Mouse (Mus musculus) subcutaneous adipose tissue, adult 2 months (tissue): ENCODE measurements around the gene Parp11. TPM values are rescaled to one million over a fixed set of nuclear protein-coding genes. Genes with fewer than 3 reads are reported as not detected.

Source experiments
- polyA plus RNA-seq: library from polyadenylated mRNA; depleted of rRNA; stranded (reverse); fragments of >200 nt; gene quantifications from 2 replicates; pipeline ENCODE4 v1.2.3, GENCODE M21; 2012; ENCODE audit warnings: low replicate concordance; rRNA removed

The Parp11 gene
- 11.9 and 14.0 TPM in 2 replicates for polyA plus RNA-seq

DNA sequence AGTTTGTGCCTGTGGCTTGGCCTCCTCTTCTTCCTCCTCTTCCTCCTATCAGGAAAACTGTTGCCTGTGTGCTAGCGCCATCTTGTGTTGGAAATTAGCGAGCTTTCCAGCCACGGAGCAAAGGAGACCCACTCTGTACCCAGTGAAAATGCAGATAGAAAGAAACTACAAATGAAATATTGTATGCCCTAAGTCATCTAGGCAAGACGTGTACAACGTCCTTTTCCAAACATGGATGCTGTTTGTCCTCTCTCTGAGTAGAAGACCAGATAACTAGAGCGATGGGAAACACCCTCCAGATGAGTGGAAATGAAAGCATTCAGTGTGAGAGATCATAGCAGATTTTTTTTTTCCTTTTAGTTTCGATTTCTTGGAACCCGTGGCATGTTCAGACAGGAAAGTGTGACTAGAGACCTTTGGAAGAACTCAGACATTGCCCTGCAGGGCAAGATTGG is at the start of gene Parp11:
TSS of gene Parp11 (plus strand) at position 405 of the 455 bp plus-strand sequence.

Other genes starting within 250 kb of the Parp11 start
- 0.46 and 2.3 TPM in 2 replicates for gene Cracr2a, start 114.5 kb downstream of the Parp11 start, polyA plus RNA-seq